Mouse (Mus musculus) thymus, postnatal 4 days (tissue): ENCODE measurements around the gene Cyp3a16.
"Not testable (repeated sequence)": the region's sequence is repeated elsewhere in the genome, so short reads cannot be mapped to it uniquely, and the experiment has no call there.

ENCODE experiments used
- DNase-seq: peaks from one replicate; pipeline ENCODE4 v3.0.0; 2021

Cyp3a16 gene

GRCm38 (mm10) chr5:145469623-145470022 lies at the start of gene Cyp3a16:
Gene Cyp3a16, minus strand, starts transcription at chr5:145469723.
- DNase-seq = not testable (repeated sequence)

GRCm38 (mm10) chr5:145490300-145490699 lies 20.8 kb upstream of the Cyp3a16 start:
- no peak for DNase-seq

GRCm38 (mm10) chr5:145464304-145465088 lies 5.0 kb downstream of the Cyp3a16 start:
- no peak for DNase-seq

GRCm38 (mm10) chr5:145462321-145462720 lies 7.2 kb downstream of the Cyp3a16 start:
- no peak for DNase-seq

- DNase-seq = no peak
Measured at GRCm38 (mm10) chr5:145454389-145454788, 15.1 kb downstream of the Cyp3a16 start.

- no peak for DNase-seq
Measured at GRCm38 (mm10) chr5:145433688-145434087, 35.8 kb downstream of the Cyp3a16 start.

GRCm38 (mm10) chr5:145431004-145431403 lies 38.5 kb downstream of the Cyp3a16 start:
- DNase-seq = no peak

- DNase-seq = no peak
Measured at GRCm38 (mm10) chr5:145422287-145422686, 47.2 kb downstream of the Cyp3a16 start.

GRCm38 (mm10) chr5:145415416-145415815 lies 54.1 kb downstream of the Cyp3a16 start:
- not testable (repeated sequence) for DNase-seq
